In the genomic region with DNA sequence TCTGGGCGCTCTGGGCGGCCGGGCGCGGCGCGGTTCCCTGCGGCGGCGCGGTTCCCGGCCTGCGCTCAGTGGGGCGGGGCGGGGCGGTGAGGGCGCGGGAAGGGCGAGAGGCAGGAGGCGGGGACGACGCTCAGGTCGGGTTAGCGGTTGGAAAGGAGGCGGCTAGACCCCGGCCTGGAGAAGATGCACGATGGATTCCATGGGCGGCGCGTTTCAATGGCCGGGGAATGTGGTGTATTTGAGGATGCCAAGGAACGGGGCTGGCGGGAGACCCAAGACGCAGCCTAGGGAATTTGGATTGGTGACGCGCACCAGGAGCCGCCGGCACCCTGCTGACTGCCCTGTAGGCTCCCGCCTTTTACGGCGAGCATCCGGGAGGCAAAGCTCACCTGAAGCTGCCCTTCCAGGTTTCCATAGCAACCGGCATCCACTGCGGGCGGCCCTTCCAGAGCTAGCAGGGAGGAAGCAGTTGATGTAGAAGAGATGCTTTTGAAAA, we compare ENCODE assay signal across 8 mouse cellular contexts. TPM values are rescaled to one million over a fixed set of nuclear protein-coding genes. Genes with fewer than 3 reads are reported as not detected.
DNase-seq lines count a peak whose midpoint lies in the region; ATAC-seq lines count a peak whose summit lies in the region.

No protein-coding gene starts in this region.

- peak overlapping the region; percentile 99 for H3K27ac ChIP-seq in forebrain, embryonic 12.5 days
- peak overlapping the region; percentile 95 for H3K27ac ChIP-seq in liver, embryonic 12.5 days
- peak overlapping the region; percentile 96 for H3K27ac ChIP-seq in neural tube, embryonic 12.5 days

- peak; percentile 81 for DNase-seq in right cerebral cortex, adult 18-20 months
- no peak for DNase-seq in right cerebral cortex, postnatal 4 days
- peak; percentile 60 for DNase-seq in c-Kit-positive CD71-positive TER-119-negative erythroid progenitor cells, embryonic 14.5 days (ENCODE audit: low read depth)
- DNase-seq in kidney, adult 9 months, result peak; percentile 53
- DNase-seq in gastrocnemius, postnatal 14 days, result no peak

- H3K9ac ChIP-seq in forebrain, embryonic 12.5 days, result peak overlapping the region; percentile 90
- H3K9ac ChIP-seq in liver, embryonic 12.5 days, result peak overlapping the region; percentile 91
- H3K9ac ChIP-seq in neural tube, embryonic 12.5 days, result peak overlapping the region; percentile 90

- peaks cover 24% of the 10 kb centered on the region for H3K4me1 ChIP-seq in forebrain, embryonic 12.5 days
- H3K4me1 ChIP-seq in liver, embryonic 12.5 days, result peaks cover 31% of the 10 kb centered on the region
- H3K4me1 ChIP-seq in neural tube, embryonic 12.5 days, result peaks cover 8% of the 10 kb centered on the region

- H3K9me3 ChIP-seq in forebrain, embryonic 12.5 days, result no peaks in the 10 kb centered on the region
- no peaks in the 10 kb centered on the region for H3K9me3 ChIP-seq in liver, embryonic 12.5 days (replicated peaks)
- no peaks in the 10 kb centered on the region for H3K9me3 ChIP-seq in neural tube, embryonic 12.5 days

- peaks cover 43% of the 10 kb centered on the region for H3K36me3 ChIP-seq in forebrain, embryonic 12.5 days (replicated peaks)
- peaks cover 56% of the 10 kb centered on the region for H3K36me3 ChIP-seq in liver, embryonic 12.5 days
- peaks cover 33% of the 10 kb centered on the region for H3K36me3 ChIP-seq in neural tube, embryonic 12.5 days

- intact Hi-C loops in gastrocnemius, postnatal 14 days (cut with DNase I; ENCODE audit: low total_unique reads), result no loop called here

- peak overlapping the region; percentile 85 for H3K4me2 ChIP-seq in forebrain, embryonic 12.5 days
- H3K4me2 ChIP-seq in liver, embryonic 12.5 days, result peak overlapping the region; percentile 76
- H3K4me2 ChIP-seq in neural tube, embryonic 12.5 days (replicated peaks), result peak overlapping the region; percentile 68

- WGBS in forebrain, embryonic 12.5 days, result under 1% methylated on average over 45 of the region's 45 CpGs
- under 1% methylated on average over 45 of the region's 45 CpGs for WGBS in liver, embryonic 12.5 days (ENCODE audit: insufficient replicate concordance)
- under 1% methylated on average over 45 of the region's 45 CpGs for WGBS in neural tube, embryonic 12.5 days

- peak overlapping the region; percentile 88 for H3K4me3 ChIP-seq in forebrain, embryonic 12.5 days (replicated peaks)
- H3K4me3 ChIP-seq in liver, embryonic 12.5 days, result peak overlapping the region; percentile 88
- H3K4me3 ChIP-seq in neural tube, embryonic 12.5 days, result peak overlapping the region; percentile 91

- no peaks in the 10 kb centered on the region for H3K27me3 ChIP-seq in forebrain, embryonic 12.5 days
- no peaks in the 10 kb centered on the region for H3K27me3 ChIP-seq in liver, embryonic 12.5 days (replicated peaks)
- H3K27me3 ChIP-seq in neural tube, embryonic 12.5 days (replicated peaks), result no peaks in the 10 kb centered on the region

- peak; percentile 94 for ATAC-seq in forebrain, embryonic 12.5 days (ENCODE audit: low FRiP score)
- ATAC-seq in liver, embryonic 12.5 days, result peak; percentile 95
- peak; percentile 91 for ATAC-seq in neural tube, embryonic 12.5 days (ENCODE audit: low FRiP score, low read depth)

RNA-seq across cellular contexts. Expression of a gene that starts 0.5 kb away (rescaled TPM):
- polyA plus RNA-seq in forebrain, embryonic 12.5 days (2016; fragmentation: Nextera tagmentation; extraction: Ambion mirVana), result 128 and 138 TPM in 2 replicates
- polyA plus RNA-seq in liver, embryonic 12.5 days (2016; fragmentation: Nextera tagmentation; extraction: Ambion mirVana), result 31.6 and 33.0 TPM in 2 replicates
- 120 and 129 TPM in 2 replicates for polyA plus RNA-seq in neural tube, embryonic 12.5 days (2016; fragmentation: Nextera tagmentation; extraction: Ambion mirVana)
- total RNA-seq in gastrocnemius, postnatal 14 days (2021), result 10 to 100 TPM in 1 of 2 experiments, 1 to 10 TPM in 1; 8.4 to 10.1 TPM

RNA-seq across cellular contexts. Expression of a gene that starts 18.9 kb away (rescaled TPM):
- polyA plus RNA-seq in forebrain, embryonic 12.5 days (2016; fragmentation: Nextera tagmentation; extraction: Ambion mirVana), result 29.8 and 32.2 TPM in 2 replicates
- 21.6 and 24.8 TPM in 2 replicates for polyA plus RNA-seq in liver, embryonic 12.5 days (2016; fragmentation: Nextera tagmentation; extraction: Ambion mirVana)
- 35.2 and 37.2 TPM in 2 replicates for polyA plus RNA-seq in neural tube, embryonic 12.5 days (2016; fragmentation: Nextera tagmentation; extraction: Ambion mirVana)
- total RNA-seq in gastrocnemius, postnatal 14 days (2021), result 1 to 10 TPM; 5.6 to 5.8 TPM

RNA-seq across cellular contexts. Expression of a gene that starts 19.9 kb away (rescaled TPM):
- 0.28 and 0.41 TPM in 2 replicates for polyA plus RNA-seq in forebrain, embryonic 12.5 days (2016; fragmentation: Nextera tagmentation; extraction: Ambion mirVana)
- polyA plus RNA-seq in liver, embryonic 12.5 days (2016; fragmentation: Nextera tagmentation; extraction: Ambion mirVana), result 0.10 TPM in 1 of 2 replicates, not detected in the other
- polyA plus RNA-seq in neural tube, embryonic 12.5 days (2016; fragmentation: Nextera tagmentation; extraction: Ambion mirVana), result 0.18 and 0.34 TPM in 2 replicates
- total RNA-seq in gastrocnemius, postnatal 14 days (2021), result not detected

RNA-seq across cellular contexts. Expression of a gene that starts 42.2 kb away (rescaled TPM):
- 0.18 and 0.23 TPM in 2 replicates for polyA plus RNA-seq in forebrain, embryonic 12.5 days (2016; fragmentation: Nextera tagmentation; extraction: Ambion mirVana)
- polyA plus RNA-seq in liver, embryonic 12.5 days (2016; fragmentation: Nextera tagmentation; extraction: Ambion mirVana), result 0.56 and 0.62 TPM in 2 replicates
- 0.39 and 0.49 TPM in 2 replicates for polyA plus RNA-seq in neural tube, embryonic 12.5 days (2016; fragmentation: Nextera tagmentation; extraction: Ambion mirVana)
- 1 to 10 TPM; 1.5 to 2.5 TPM for total RNA-seq in gastrocnemius, postnatal 14 days (2021)

Comparison
In these comparisons a context has a peak if more than half of its experiments do, and no peak if none do; other contexts are left out.
1. DNase-seq: peak in right cerebral cortex, adult 18-20 months (single experiment), c-Kit-positive CD71-positive TER-119-negative erythroid progenitor cells, embryonic 14.5 days (single experiment) and kidney, adult 9 months (single experiment); none in right cerebral cortex, postnatal 4 days (single experiment) and gastrocnemius, postnatal 14 days (single experiment).
2. Peak in every context shown above with its lines, with median percentiles within 50 percentile points of each other: ATAC-seq, H3K27ac ChIP-seq, H3K4me2 ChIP-seq, H3K4me3 ChIP-seq and H3K9ac ChIP-seq.